Mouse (Mus musculus) hindbrain, embryonic 16.5 days (tissue): Measurements from ENCODE around the gene Ccs. TPM values are rescaled to one million over a fixed set of nuclear protein-coding genes. Genes with fewer than 3 reads are reported as not detected.
A peak's percentile ranks its signal among the peaks of the same experiment; 100 is the strongest.
"Not testable (repeated sequence)": the region's sequence is repeated elsewhere in the genome, so short reads cannot be mapped to it uniquely, and the experiment has no call there.

Source experiments
- ATAC-seq: fragments of 200-750 bp; cut with Nextera tagmentation; 2 replicates; pipeline ENCODE4 v1.8.0; 2017; ENCODE audit warnings: moderate TSS enrichment, moderate library complexity
- H3K27ac ChIP-seq: fragments of 300-500 bp; sonication (generic); 2 replicates; pipeline ENCODE4 v1.5.1; 2014; ENCODE audit warnings: low read depth, mild to moderate bottlenecking, control low read depth, low read length, moderate library complexity
- H3K27me3 ChIP-seq: fragments of 300-500 bp; sonication (generic); replicated peaks from 2 replicates; pipeline ENCODE4 v1.6.1; 2014; ENCODE audit warnings: low read length; ENCODE audit not compliant: control insufficient read depth, insufficient read depth
- H3K36me3 ChIP-seq: fragments of 300-500 bp; sonication (generic); 2 replicates; pipeline ENCODE4 v1.6.1; 2014; ENCODE audit warnings: mild to moderate bottlenecking, low read length, moderate library complexity, mixed read lengths; ENCODE audit not compliant: control insufficient read depth, insufficient read depth
- H3K4me1 ChIP-seq: fragments of 300-500 bp; sonication (generic); 2 replicates; pipeline ENCODE4 v1.6.1; 2014; ENCODE audit warnings: low read depth, low read length; ENCODE audit not compliant: control insufficient read depth, insufficient read depth
- H3K4me2 ChIP-seq: fragments of 300-500 bp; sonication (generic); 2 replicates; pipeline ENCODE4 v1.6.1; 2014; ENCODE audit warnings: mild to moderate bottlenecking, low read length, control low read depth, moderate library complexity
- H3K4me3 ChIP-seq: fragments of 300-500 bp; sonication (generic); 2 replicates; pipeline ENCODE4 v1.5.1; 2014; ENCODE audit warnings: mild to moderate bottlenecking, low read length, control low read depth, moderate library complexity
- H3K9ac ChIP-seq: fragments of 300-500 bp; sonication (generic); 2 replicates; pipeline ENCODE4 v1.6.1; 2014; ENCODE audit warnings: low read depth, mild to moderate bottlenecking, control low read depth, low read length, moderate library complexity
- H3K9me3 ChIP-seq: fragments of 300-500 bp; sonication (generic); 2 replicates; pipeline ENCODE4 v1.6.1; 2014; ENCODE audit warnings: mild to moderate bottlenecking, low read length, moderate library complexity; ENCODE audit not compliant: control insufficient read depth
- WGBS: fragments of 180-500 bp; shearing (Covaris S2); extraction: QIAGEN DNeasy Blood & Tissue Kit; methylation state at CpG from one replicate; pipeline ENCODE4 v1.1.7; 2014; 5-methylcytosine and 5-hydroxymethylcytosine counted together
- polyA plus RNA-seq: library from polyadenylated mRNA; unstranded; fragments of >200 nt; fragmentation: Nextera tagmentation; extraction: Ambion mirVana; gene quantifications from 2 replicates; pipeline ENCODE4 v1.2.1, GENCODE M21; 2015

Gene Ccs
- polyA plus RNA-seq, 1 experiment from 2014 or later: 43.0 TPM

DNA sequence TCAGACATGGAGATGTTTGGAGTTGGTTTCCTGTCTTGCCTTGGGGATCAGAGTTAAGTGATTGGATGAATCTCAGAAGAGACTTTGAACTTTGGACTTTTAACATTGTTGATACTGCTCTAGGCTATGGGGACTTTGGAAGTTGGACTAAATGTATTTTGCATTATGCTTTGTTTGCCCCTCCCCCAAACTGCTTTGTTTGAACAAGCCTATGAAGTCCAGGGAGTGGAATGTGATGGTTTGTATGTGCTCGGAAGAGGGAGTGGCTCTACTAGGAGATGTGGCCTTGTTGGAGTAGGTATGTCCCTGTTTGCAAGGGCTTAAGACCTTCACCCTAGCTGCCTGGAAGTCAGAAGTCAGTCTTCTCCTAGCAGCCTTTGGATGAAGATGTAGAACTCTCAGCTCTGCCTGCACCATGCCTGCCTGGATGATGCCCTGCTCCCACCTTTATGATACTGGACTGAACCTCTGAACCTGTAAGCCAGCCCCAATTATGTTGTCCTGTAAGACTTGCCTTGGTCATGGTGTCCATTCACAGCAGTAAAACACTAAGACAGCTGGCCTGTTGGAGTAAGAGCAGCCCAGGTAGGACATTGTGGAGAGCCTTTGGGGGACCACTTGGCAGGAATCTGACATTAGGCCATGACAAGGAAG, 21.8 kb downstream of the Ccs start:
- Histone ChIP-seq H3K4me1 (no peaks in the 10 kb centered on the region), H3K4me2 (no peak overlapping the region), H3K9ac (no peak overlapping the region), H3K4me3 (no peak overlapping the region), H3K27ac (no peak overlapping the region), H3K36me3 (no peaks in the 10 kb centered on the region), H3K9me3 (no peaks in the 10 kb centered on the region; the same call in 1 of the 2 replicates), H3K27me3 (no peaks in the 10 kb centered on the region)
- 71% methylated on average over 1 of the region's 1 CpGs for WGBS
- no peak for ATAC-seq

DNA sequence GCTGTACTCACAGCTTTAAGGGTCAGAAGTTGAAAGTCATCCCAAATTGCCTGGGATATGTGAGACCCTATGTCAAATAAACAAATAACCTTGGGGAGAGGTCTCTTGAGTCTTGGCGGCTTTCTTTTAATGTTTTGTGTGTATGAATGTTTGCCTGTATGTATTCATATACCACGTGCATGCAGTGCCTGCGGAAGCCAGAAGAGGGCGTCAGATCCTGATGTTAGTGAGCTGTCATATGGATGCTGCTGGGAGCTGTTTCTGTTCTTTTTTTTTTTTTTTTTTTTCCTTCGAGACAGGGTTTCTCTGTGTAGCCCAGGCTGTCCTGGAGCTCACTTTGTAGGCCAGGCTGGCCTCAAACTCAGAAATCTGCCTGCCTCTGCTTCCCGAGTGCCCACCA, 26.1 kb downstream of the Ccs start:
- Histone ChIP-seq H3K9me3 (no peaks in the 10 kb centered on the region; the same call in 1 of the 2 replicates), H3K27me3 (no peaks in the 10 kb centered on the region), H3K9ac (no peak overlapping the region), H3K27ac (no peak overlapping the region), H3K4me1 (peaks cover 17% of the 10 kb centered on the region), H3K36me3 (no peaks in the 10 kb centered on the region), H3K4me3 (no peak overlapping the region), H3K4me2 (no peak overlapping the region)
- ATAC-seq: no peak
- WGBS: 83% methylated on average over 5 of the region's 6 CpGs

- not testable (repeated sequence) for ATAC-seq, H3K36me3 ChIP-seq, H3K27ac ChIP-seq, H3K27me3 ChIP-seq, H3K9me3 ChIP-seq
- peak overlapping the region; percentile 67 for H3K4me2 ChIP-seq
- peaks cover 17% of the 10 kb centered on the region for H3K4me1 ChIP-seq
- peak overlapping the region; percentile 93 for H3K4me3 ChIP-seq
- peak overlapping the region; percentile 71 for H3K9ac ChIP-seq
- WGBS: 78% methylated on average over 8 of the region's 8 CpGs
These were observed 26.7 kb downstream of the Ccs start for GRCm38 (mm10) chr19:4812334-4812949.

DNA sequence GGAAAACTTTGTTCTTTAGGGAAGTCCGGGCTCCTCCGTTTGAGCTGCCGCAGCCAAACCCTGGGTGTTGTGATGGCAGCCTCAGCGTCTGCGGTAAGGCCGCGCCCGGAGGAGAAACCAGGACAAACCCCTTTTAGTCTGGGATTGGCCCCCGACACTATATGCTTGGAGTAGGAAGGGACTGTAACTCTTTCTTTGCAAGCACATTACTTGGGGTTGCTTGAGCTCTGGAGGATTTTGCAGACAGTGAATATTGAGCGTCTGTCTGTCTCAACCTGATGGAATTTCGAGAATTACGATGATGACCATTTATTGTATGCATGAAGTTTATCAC, 27.3 kb downstream of the Ccs start:
- H3K9me3 ChIP-seq: no peaks in the 10 kb centered on the region; the same call in 1 of the 2 replicates
- peaks cover 17% of the 10 kb centered on the region for H3K4me1 ChIP-seq
- ATAC-seq: peak; percentile 48
- H3K9ac ChIP-seq: peak overlapping the region; percentile 71
- no peaks in the 10 kb centered on the region for H3K36me3 ChIP-seq
- no peaks in the 10 kb centered on the region for H3K27me3 ChIP-seq
- peak overlapping the region; percentile 93 for H3K4me3 ChIP-seq
- peak overlapping the region; percentile 67 for H3K4me2 ChIP-seq
- 4% methylated on average over 12 of the region's 12 CpGs for WGBS
- peak overlapping the region; percentile 97 for H3K27ac ChIP-seq

GRCm38 (mm10) chr19:4811063-4811908, 27.8 kb downstream of the Ccs start, which contains the start of the genes Gm21992 and Rbm14:
Gm21992 (minus strand) TSS chr19:4811612.
Rbm14 (minus strand) TSS chr19:4811634.
- no peaks in the 10 kb centered on the region for H3K36me3 ChIP-seq
- peak within 1 kb of the TSS; percentile 71 for H3K9ac ChIP-seq
- H3K4me1 ChIP-seq: peaks cover 17% of the 10 kb centered on the region
- under 1% methylated on average over 83 of the region's 83 CpGs for WGBS
- H3K27me3 ChIP-seq: no peaks in the 10 kb centered on the region
- H3K4me2 ChIP-seq: peak within 1 kb of the TSS; percentile 94
- H3K4me3 ChIP-seq: peak within 1 kb of the TSS; percentile 93
- no peaks in the 10 kb centered on the region; the same call in 1 of the 2 replicates for H3K9me3 ChIP-seq
- H3K27ac ChIP-seq: peak within 1 kb of the TSS; percentile 97
- peak; percentile 99 for ATAC-seq

- Histone ChIP-seq H3K9me3 (no peaks in the 10 kb centered on the region; the same call in 1 of the 2 replicates), H3K27me3 (no peaks in the 10 kb centered on the region), H3K4me2 (peak overlapping the region; percentile 94), H3K4me1 (peaks cover 17% of the 10 kb centered on the region), H3K4me3 (peak overlapping the region; percentile 93), H3K36me3 (no peaks in the 10 kb centered on the region), H3K27ac (peak overlapping the region; percentile 97), H3K9ac (peak overlapping the region; percentile 71)
- 1% methylated on average over 15 of the region's 17 CpGs for WGBS
- no peak; the same call in 1 of the 2 replicates for ATAC-seq
These were observed 28.4 kb downstream of the Ccs start for GRCm38 (mm10) chr19:4810746-4811062.

DNA sequence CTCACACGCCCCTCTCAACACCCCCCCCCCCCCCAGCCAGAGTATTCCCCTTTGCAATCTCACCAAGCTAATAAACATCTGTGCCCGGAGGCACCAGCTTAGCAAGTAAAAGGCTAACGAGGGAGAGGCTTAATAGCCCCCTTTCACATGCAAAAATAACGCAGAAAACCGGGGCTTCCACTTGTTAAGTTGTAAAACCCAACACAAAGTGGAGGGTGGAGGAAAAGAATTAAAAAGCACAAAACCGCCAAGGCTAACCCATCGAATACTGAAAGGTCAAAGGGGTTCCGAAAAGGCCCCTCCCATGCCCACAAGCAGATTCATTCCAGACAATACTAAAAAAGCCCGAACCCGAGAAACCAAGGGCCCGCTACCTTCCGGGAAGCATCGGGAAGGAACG, 28.8 kb downstream of the Ccs start:
- Histone ChIP-seq H3K4me2 (peak overlapping the region; percentile 94), H3K27me3 (no peaks in the 10 kb centered on the region), H3K9me3 (no peaks in the 10 kb centered on the region), H3K4me1 (peaks cover 17% of the 10 kb centered on the region), H3K4me3 (peak overlapping the region; percentile 93), H3K9ac (peak overlapping the region; percentile 71), H3K36me3 (no peaks in the 10 kb centered on the region), H3K27ac (peak overlapping the region; percentile 97)
- WGBS: under 1% methylated on average over 14 of the region's 14 CpGs
- no peak for ATAC-seq

DNA sequence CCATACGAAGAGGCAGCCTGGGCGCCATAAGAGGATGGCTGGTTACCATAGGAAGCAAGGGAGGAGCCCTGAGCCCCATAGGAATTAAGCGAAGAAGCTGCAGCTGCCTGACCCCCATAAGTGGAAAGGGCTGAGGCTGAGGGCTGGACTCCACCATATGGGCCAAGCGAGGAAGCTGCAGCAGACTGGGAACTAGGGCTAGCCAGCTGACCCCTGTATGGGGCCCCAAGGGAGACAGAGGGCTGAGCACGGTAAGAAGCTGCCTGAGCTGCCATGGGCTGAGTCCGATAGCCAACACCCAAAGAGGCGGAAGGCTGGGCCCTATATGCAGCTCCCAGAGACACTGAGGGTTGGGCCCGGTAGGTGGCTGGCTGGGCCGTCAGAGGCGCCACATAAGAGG, 35.8 kb downstream of the Ccs start:
- no peak overlapping the region for H3K27ac ChIP-seq
- no peaks in the 10 kb centered on the region for H3K9me3 ChIP-seq
- peaks cover 31% of the 10 kb centered on the region for H3K36me3 ChIP-seq
- no peaks in the 10 kb centered on the region for H3K27me3 ChIP-seq
- no peak overlapping the region for H3K4me2 ChIP-seq
- no peak overlapping the region for H3K9ac ChIP-seq
- 74% methylated on average over 10 of the region's 10 CpGs for WGBS
- H3K4me3 ChIP-seq: no peak overlapping the region
- ATAC-seq: no peak
- peaks cover under 1% of the 10 kb centered on the region for H3K4me1 ChIP-seq

- H3K36me3 ChIP-seq: peaks cover 31% of the 10 kb centered on the region
- peak; percentile 59 for ATAC-seq
These were observed 36.4 kb downstream of the Ccs start for GRCm38 (mm10) chr19:4802691-4803091.

More at GRCm38 (mm10) chr19:4802691-4803091, 36.4 kb downstream of the Ccs start:
- H3K9me3 ChIP-seq: no peaks in the 10 kb centered on the region
- H3K4me1 ChIP-seq: no peaks in the 10 kb centered on the region; the same call in 1 of the 2 replicates
- no peak overlapping the region for H3K4me2 ChIP-seq
- no peak overlapping the region for H3K27ac ChIP-seq
- WGBS: 79% methylated on average over 7 of the region's 7 CpGs
- no peak overlapping the region for H3K4me3 ChIP-seq
- no peak overlapping the region for H3K9ac ChIP-seq
- no peaks in the 10 kb centered on the region for H3K27me3 ChIP-seq
